16 mouse cellular contexts compared by ENCODE assay signal in genomic region chr4:94116881-94117280, GRCm38 (mm10).
"Had no signal": no experiment of that assay in that cellular context is flagged by ENCODE, and none has a peak within 500 bp of the region (broad histone marks: within the 10 kb centered on the region; RNA-seq: fewer than 3 reads in every experiment).

No protein-coding gene starts in this region.

- ATAC-seq: lung, postnatal 0 days; midbrain, embryonic 13.5 days; midbrain, embryonic 15.5 days had no signal

- H3K27me3 ChIP-seq: lung, embryonic 15.5 days; megakaryocyte, embryonic 14.5 days; midbrain, embryonic 13.5 days; midbrain, embryonic 15.5 days; neural tube, embryonic 12.5 days; stomach, embryonic 15.5 days had no signal

- H3K9ac ChIP-seq: lung, embryonic 15.5 days; midbrain, embryonic 13.5 days; midbrain, embryonic 15.5 days; neural tube, embryonic 12.5 days; stomach, embryonic 15.5 days had no signal

- H3K4me2 ChIP-seq: lung, embryonic 15.5 days; midbrain, embryonic 11.5 days; midbrain, embryonic 13.5 days; midbrain, embryonic 15.5 days; neural tube, embryonic 12.5 days; stomach, embryonic 15.5 days had no signal

- H3K27ac ChIP-seq: lung, embryonic 15.5 days; macrophage; midbrain, embryonic 13.5 days; midbrain, embryonic 15.5 days; neural tube, embryonic 12.5 days; stomach, embryonic 15.5 days; stomach, postnatal 0 days had no signal

- H3K4me1 ChIP-seq: lung, embryonic 15.5 days; megakaryocyte, embryonic 14.5 days; midbrain, embryonic 13.5 days; midbrain, embryonic 15.5 days; neural tube, embryonic 12.5 days; stomach, embryonic 15.5 days had no signal

- H3K36me3 ChIP-seq: lung, embryonic 15.5 days; midbrain, embryonic 13.5 days; midbrain, embryonic 15.5 days; neural tube, embryonic 12.5 days; stomach, embryonic 15.5 days had no signal

- H3K9me3 ChIP-seq: lung, embryonic 15.5 days; midbrain, embryonic 13.5 days; midbrain, embryonic 15.5 days; neural tube, embryonic 12.5 days; stomach, embryonic 15.5 days had no signal

- H3K4me3 ChIP-seq: lung, embryonic 15.5 days; megakaryocyte, embryonic 14.5 days; midbrain, embryonic 13.5 days; midbrain, embryonic 15.5 days; neural tube, embryonic 12.5 days; stomach, embryonic 15.5 days had no signal

- DNase-seq: lung, postnatal 14 days; lung, postnatal 36 days; right cerebral cortex, postnatal 14 days; thymus, adult 2 months; thymus, postnatal 25 days; thymus, postnatal 4 days had no signal
